Mouse (Mus musculus) kidney, adult 2 months (tissue): Measurements from ENCODE around the gene Tnfrsf18.

Experiments used
- CTCF ChIP-seq: fragments of 200-500 bp; conservative IDR thresholded peaks from 2 replicates; pipeline ENCODE4 v1.5.1; 2011; ENCODE audit warnings: low read depth, mild to moderate bottlenecking, control low read depth, low read length, moderate library complexity, mixed read lengths; ENCODE audit not compliant: insufficient read depth, insufficient read length
- POLR2A ChIP-seq: fragments of 200-500 bp; IDR thresholded peaks from one replicate; pipeline ENCODE4 v1.6.1; 2011; ENCODE audit warnings: low read depth, low read length, control low read depth

DNA sequence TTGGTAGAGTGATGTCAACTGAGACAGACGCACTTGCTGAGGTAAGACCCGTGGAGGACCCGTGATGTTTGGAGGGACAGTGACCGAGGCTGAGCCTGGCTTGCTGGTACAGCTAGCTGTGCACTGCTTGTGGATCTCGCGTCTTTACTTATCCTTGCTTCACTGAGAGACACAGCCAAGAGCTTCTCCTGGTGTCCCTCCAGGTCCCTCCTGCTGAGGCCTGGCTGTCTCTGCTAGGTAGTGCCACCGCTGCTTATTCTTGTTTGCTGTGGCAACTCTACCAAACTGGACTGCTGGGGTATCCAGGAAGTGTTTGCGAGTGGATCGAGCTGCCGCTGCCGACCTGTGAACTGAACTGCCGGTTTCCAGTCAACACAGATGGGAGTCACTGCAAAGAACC is 6.2 kb upstream of the Tnfrsf18 start:
- TF ChIP-seq CTCF (no peak), POLR2A (no peak)
